Mouse (Mus musculus) neural tube, embryonic 14.5 days (tissue): ENCODE measurements around the gene Gm28827. TPM values are rescaled to one million over a fixed set of nuclear protein-coding genes. Genes with fewer than 3 reads are reported as not detected.
"Not testable (repeated sequence)": the region's sequence is repeated elsewhere in the genome, so short reads cannot be mapped to it uniquely, and the experiment has no call there.

Experiments
- ATAC-seq: fragments of 200-750 bp; cut with Nextera tagmentation; 2 replicates; pipeline ENCODE4 v1.8.0; 2017; ENCODE audit warnings: low read depth, mild to moderate bottlenecking, moderate TSS enrichment, moderate library complexity
- H3K27ac ChIP-seq: fragments of 300-500 bp; sonication (generic); 2 replicates; pipeline ENCODE4 v1.5.1; 2014; ENCODE audit warnings: low read depth, mild to moderate bottlenecking, control low read depth, low read length, moderate library complexity, mixed read lengths
- H3K27me3 ChIP-seq: fragments of 300-500 bp; sonication (generic); 2 replicates; pipeline ENCODE4 v1.6.1; 2014; ENCODE audit warnings: low read length; ENCODE audit not compliant: control insufficient read depth, insufficient read depth
- H3K36me3 ChIP-seq: fragments of 300-500 bp; sonication (generic); 2 replicates; pipeline ENCODE4 v1.6.1; 2014; ENCODE audit warnings: low read length, mixed read lengths; ENCODE audit not compliant: control insufficient read depth, insufficient read depth
- H3K4me1 ChIP-seq: fragments of 300-500 bp; sonication (generic); 2 replicates; pipeline ENCODE4 v1.6.1; 2014; ENCODE audit warnings: low read length; ENCODE audit not compliant: control insufficient read depth, insufficient read depth
- H3K4me2 ChIP-seq: fragments of 300-500 bp; sonication (generic); 2 replicates; pipeline ENCODE4 v1.6.1; 2014; ENCODE audit warnings: mild to moderate bottlenecking, low read depth, low read length, control low read depth
- H3K4me3 ChIP-seq: fragments of 300-500 bp; sonication (generic); 2 replicates; pipeline ENCODE4 v1.5.1; 2014; ENCODE audit warnings: low read depth, low read length, control low read depth, mixed read lengths
- H3K9ac ChIP-seq: fragments of 300-500 bp; sonication (generic); replicated peaks from 2 replicates; pipeline ENCODE4 v1.6.1; 2014; ENCODE audit warnings: low read depth, mild to moderate bottlenecking, control low read depth, low read length, mixed read lengths
- H3K9me3 ChIP-seq: fragments of 300-500 bp; sonication (generic); 2 replicates; pipeline ENCODE4 v1.6.1; 2016; ENCODE audit warnings: low read length; ENCODE audit not compliant: control insufficient read depth
- WGBS: fragments of 180-500 bp; shearing (Covaris S2); extraction: QIAGEN DNeasy Blood & Tissue Kit; methylation state at CpG from one replicate; pipeline ENCODE4 v1.1.7; 2014; 5-methylcytosine and 5-hydroxymethylcytosine counted together
- polyA plus RNA-seq: library from polyadenylated mRNA; unstranded; fragments of >200 nt; fragmentation: Nextera tagmentation; extraction: Ambion mirVana; gene quantifications from 2 replicates; pipeline ENCODE4 v1.2.1, GENCODE M21; 2014

Gm28827 gene
- not detected in 2 replicates for polyA plus RNA-seq

- not testable (repeated sequence) for H3K27me3 ChIP-seq, H3K4me1 ChIP-seq, H3K27ac ChIP-seq, H3K4me2 ChIP-seq, H3K36me3 ChIP-seq, H3K9ac ChIP-seq, ATAC-seq, H3K9me3 ChIP-seq, H3K4me3 ChIP-seq
- no CpG with 5 or more reads among the region's 6 CpGs for WGBS
These were observed at the start of gene Gm28827 for GRCm38 (mm10) chrY:83030647-83031046. Gene Gm28827 (plus strand): TSS chrY:83030947.
